Mouse (Mus musculus): ENCODE results near the gene Aloxe3.

The Aloxe3 gene

DNA sequence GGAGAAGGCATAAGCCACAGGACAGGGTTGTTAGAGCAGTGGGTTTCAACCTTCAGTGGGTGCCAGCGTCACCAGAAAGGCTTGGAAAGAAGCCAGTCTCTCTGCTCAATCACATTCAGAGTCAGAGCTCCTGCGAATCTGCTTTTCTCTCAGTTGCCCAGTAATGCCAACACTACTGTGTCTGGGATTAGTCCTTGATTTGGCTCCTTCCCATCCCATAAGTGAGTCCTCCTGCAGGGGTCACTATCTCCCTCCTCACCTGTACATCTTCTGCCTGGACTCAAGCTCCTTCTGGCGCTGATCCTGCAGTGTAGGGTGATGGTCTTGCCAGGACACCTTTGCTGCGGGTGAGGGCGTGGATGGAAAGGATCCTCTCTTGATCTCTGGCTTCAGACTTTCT lies 71.1 kb downstream of the Aloxe3 start:
- ChIA-PET CTCF (interaction anchor here (0.5 to 2.1 kb wide), 39 partner anchors 9 to 341 kb away, joined by 3 to 14 read pairs (median 4); no protein-coding TSS in a partner anchor), POLR2A (interaction anchor here in 3 of 4 experiments (0.7 to 2.2 kb wide), 9 partner anchors 15 to 316 kb away, joined by 3 to 8 read pairs (median 3); partner anchors contain the start of gene Gucy2e (in 1 of the 3))

DNA sequence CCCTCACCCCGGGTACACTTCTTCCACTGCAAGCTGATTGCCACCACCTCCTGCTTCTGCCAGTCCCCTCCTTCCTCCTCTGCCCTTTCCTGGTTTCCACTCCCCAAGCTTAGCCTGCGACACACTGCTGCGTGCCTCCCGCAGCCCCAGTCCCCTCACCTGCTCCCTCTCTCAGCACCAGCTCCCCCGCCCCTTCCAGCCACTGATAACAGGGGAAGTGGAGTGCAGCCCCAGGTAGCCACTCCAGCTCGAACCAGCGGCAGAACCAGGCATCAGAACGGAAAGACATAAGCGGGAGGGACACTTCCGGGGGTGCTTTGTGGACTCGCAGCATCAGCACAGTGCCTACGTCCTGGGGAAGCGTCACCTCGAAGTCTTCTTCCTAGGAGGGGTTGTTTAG lies 71.5 kb downstream of the Aloxe3 start:
- POLR2A ChIA-PET = interaction anchor here in 3 of 4 experiments (0.5 to 2.2 kb wide), 10 partner anchors 14 to 457 kb away, joined by 3 to 8 read pairs (median 3); partner anchors contain the start of gene Gucy2e (in 1 of the 3)
- CTCF ChIA-PET = interaction anchor here (0.5 to 2.1 kb wide), 40 partner anchors 8 to 340 kb away, joined by 3 to 14 read pairs (median 4); no protein-coding TSS in a partner anchor

DNA sequence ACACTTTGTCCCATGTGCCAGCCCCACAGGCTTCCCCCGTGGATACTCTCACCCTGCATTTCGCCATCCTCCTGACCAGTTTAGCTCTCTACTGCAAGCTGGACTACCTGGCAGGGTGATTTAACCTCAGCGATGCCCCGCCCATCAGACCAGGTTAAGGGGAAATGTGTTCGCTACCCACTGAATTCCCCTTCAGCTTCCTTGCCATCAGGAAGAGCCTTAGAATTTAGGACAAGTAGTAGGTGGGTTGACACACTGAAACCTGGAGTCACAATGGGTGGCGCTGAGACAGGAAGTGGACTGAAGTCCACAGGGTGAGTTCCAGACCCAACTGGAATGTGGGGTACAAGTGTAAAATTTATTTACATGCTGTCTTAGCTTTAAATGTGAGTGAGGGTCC lies 72.0 kb downstream of the Aloxe3 start, which contains the start of gene Alox8:
Alox8 (minus strand) TSS at position 101 of the 400 bp plus-strand sequence.
- CTCF ChIA-PET = interaction anchor here (0.6 to 2.1 kb wide), 18 partner anchors 12 to 231 kb away, joined by 3 to 14 read pairs (median 4); no protein-coding TSS in a partner anchor
- POLR2A ChIA-PET = interaction anchor here in 2 of 4 experiments (0.5 to 2.2 kb wide), 6 partner anchors 14 to 456 kb away, joined by 3 to 8 read pairs (median 3); no protein-coding TSS in a partner anchor

All from embryonic stem cell, embryonic (primary cell).